Mouse (Mus musculus): ENCODE measurements around the gene Usp9y.

Gene Usp9y

GRCm38 (mm10) chrY:1459682-1460081, at the start of gene Usp9y:
TSS of gene Usp9y (minus strand) at chrY:1459782.
- DNase-seq (ENCODE audit: low spot score in 2 of 2) = no peak

GRCm38 (mm10) chrY:1293708-1294107, 165.9 kb downstream of the Usp9y start:
- DNase-seq (ENCODE audit: low spot score in 2 of 2) = no peak

DNA sequence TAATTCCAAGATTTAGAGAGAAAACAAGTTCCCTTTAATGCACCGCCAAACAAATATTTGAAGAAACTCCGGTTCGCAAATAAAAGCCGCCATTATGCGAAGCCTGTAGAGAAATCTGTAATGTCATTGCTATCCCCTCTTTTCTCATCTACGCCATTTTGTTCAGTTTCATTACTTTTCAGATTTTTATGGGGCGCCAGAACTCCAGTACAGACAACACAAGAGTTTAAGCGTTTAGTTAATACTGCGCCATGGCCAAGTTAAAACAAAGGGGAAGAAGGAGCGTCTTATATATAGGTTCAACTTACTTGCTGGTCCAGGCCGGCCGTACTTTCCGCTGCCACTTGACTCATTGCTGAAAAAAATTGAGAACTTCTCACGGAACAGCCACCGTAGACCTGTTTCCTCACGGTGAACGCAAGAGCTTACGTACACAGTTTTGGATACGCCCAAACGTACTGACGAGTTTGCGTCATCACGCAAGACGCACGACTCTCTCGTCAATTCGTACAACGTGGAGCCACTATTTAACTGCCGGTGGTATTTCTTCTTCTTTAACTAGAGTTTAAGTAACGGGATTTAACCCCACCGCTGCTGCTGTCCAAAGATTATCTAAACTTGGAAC, 173.3 kb downstream of the Usp9y start, which contains the start of gene Ddx3y:
Gene Ddx3y (minus strand): TSS at position 459 of the 625 bp plus-strand sequence.
- DNase-seq (ENCODE audit: low spot score in 2 of 2) = peak in 1 of 2 experiments; percentile 67

DNA sequence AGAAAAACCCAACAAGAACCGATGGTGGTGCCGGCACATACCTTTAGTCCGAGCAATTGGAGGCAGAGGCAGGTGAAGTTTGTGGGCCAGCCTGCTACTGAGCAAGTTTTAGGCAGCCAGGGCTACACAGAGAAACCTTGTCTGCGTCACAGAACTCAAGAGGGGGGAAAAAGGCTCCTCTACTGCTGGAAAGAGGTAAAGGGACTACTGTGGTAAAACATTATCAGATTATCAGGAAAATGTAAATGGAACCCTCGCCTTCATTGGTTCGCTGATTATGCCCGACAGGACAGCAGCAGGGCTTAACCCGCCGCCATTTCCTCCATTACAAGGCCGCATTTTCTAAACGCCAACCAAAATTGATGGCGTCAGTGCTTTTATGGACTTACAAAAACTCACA, 173.8 kb downstream of the Usp9y start:
- no peak for DNase-seq (ENCODE audit: low spot score in 2 of 2)

Measured in frontal cortex, postnatal 10 days (tissue).